Mouse (Mus musculus): ENCODE measurements at regions not wholly inside any gene's neighbourhood (a gene's known extent, or its start where the extent isn't known, plus 50 kb on each side); places are given as distances from the start of the nearest gene placed in this dataset.
A peak's percentile ranks its signal among the peaks of the same experiment; 100 is the strongest.

DNA sequence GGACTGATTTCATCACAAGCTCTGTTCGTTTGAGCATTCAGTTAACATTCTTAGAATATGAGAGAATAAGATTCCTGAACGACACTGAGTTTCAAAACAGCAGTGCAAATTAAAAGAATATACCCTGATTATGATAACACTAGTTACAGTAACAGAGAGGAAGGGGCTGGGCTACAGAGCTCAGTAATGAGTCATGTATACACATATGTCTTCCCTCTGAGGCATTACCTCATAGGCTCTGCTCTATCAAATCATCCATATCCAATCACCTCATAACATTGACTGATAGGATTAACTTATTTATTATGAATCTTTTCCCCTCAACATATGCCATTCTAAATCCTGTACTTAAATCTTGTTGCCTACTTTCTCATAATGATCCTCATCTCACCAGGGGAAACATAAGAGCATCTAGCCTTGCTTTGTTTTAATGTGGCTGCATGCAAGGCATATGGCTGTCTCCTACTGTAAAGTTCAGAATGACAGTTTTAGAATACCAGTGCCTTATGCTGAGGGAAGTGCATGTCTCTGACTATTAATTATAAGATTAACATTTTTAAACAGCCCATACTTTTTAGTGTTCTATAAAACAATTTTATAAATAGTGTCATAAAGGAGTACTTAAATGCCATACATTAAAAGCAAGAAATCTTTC, 669.0 kb downstream of the Phf3 start:
- Histone ChIP-seq H3K27me3 (ENCODE audit: insufficient read depth, low read length) (no peaks in the 10 kb centered on the region), H3K4me2 (ENCODE audit: low read depth) (no peak overlapping the region), H3K9ac (no peak overlapping the region), H3K27ac (ENCODE audit: low read depth, low read length) (no peak overlapping the region), H3K9me3 (ENCODE audit: low read length) (no peaks in the 10 kb centered on the region), H3K36me3 (ENCODE audit: insufficient read depth) (no peaks in the 10 kb centered on the region), H3K4me1 (ENCODE audit: insufficient read depth) (no peaks in the 10 kb centered on the region), H3K4me3 (ENCODE audit: low read depth, low read length) (no peak overlapping the region)
- no peak for TF ChIP-seq CTCF (IDR thresholded peaks at IDR 0.05; ENCODE audit: low read depth)
- peak; percentile 12 for DNase-seq
- WGBS = 60% methylated on average over 2 of the region's 2 CpGs
- ATAC-seq = peak; percentile 84

DNA sequence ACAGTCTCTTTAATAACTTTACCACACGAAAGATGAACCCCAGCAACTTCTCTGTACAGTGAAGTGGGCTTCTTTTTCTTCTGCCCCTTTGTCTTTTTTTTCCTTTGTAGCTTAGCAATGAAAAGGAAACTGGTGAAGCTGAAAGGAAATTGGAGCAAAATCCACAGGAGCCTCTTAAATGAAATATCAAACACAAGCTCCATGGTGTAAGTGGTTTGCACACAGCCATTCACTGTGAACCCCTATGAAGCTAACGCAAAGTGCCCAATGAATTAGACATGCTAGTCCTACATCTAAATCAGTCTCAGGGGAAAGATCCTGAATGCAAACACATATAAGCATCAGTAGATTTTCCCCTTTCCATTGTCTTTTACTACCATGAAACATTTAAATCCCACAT, 697.5 kb downstream of the Phf3 start:
- Histone ChIP-seq H3K4me3 (ENCODE audit: low read depth, low read length) (no peak overlapping the region), H3K27me3 (ENCODE audit: insufficient read depth, low read length) (no peaks in the 10 kb centered on the region), H3K9ac (no peak overlapping the region), H3K4me2 (ENCODE audit: low read depth) (no peak overlapping the region), H3K36me3 (ENCODE audit: insufficient read depth) (no peaks in the 10 kb centered on the region), H3K4me1 (ENCODE audit: insufficient read depth) (no peaks in the 10 kb centered on the region), H3K9me3 (ENCODE audit: low read length) (no peaks in the 10 kb centered on the region), H3K27ac (ENCODE audit: low read depth, low read length) (no peak overlapping the region)
- no peak for TF ChIP-seq CTCF (IDR thresholded peaks at IDR 0.05; ENCODE audit: low read depth)
- 32% methylated on average over 2 of the region's 2 CpGs for WGBS
- no peak for DNase-seq
- ATAC-seq = no peak

GRCm38 (mm10) chr1:30144997-30145396, 728.7 kb downstream of the Phf3 start:
- Histone ChIP-seq H3K9ac (no peak overlapping the region), H3K4me1 (ENCODE audit: insufficient read depth) (no peaks in the 10 kb centered on the region), H3K4me3 (ENCODE audit: low read depth, low read length) (no peak overlapping the region), H3K9me3 (ENCODE audit: low read length) (no peaks in the 10 kb centered on the region), H3K4me2 (ENCODE audit: low read depth) (no peak overlapping the region), H3K27ac (ENCODE audit: low read depth, low read length) (no peak overlapping the region), H3K36me3 (ENCODE audit: insufficient read depth) (no peaks in the 10 kb centered on the region), H3K27me3 (ENCODE audit: insufficient read depth, low read length) (no peaks in the 10 kb centered on the region)
- TF ChIP-seq CTCF (IDR thresholded peaks at IDR 0.05; ENCODE audit: low read depth) = peak; percentile 85
- ATAC-seq = peak; percentile 83
- DNase-seq = peak; percentile 90
- 78% methylated on average over 4 of the region's 4 CpGs for WGBS

DNA sequence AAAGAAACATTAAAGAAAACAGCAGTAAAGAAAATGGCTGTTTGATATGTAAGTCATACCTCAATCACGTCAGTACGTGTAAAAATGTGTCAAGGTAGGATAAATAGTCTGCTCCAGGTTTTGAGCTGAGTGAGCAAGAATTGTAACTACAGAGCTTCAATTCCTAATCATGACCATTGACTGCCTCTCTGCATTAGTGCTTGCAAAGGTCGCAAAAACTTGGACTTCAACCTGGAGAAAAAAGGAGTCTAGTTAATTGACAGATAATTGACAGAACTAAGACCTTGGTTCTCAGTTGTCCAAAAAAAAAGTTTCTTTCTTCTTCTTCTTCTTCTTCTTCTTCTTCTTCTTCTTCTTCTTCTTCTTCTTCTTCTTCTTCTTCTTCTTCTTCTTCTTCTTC, 759.5 kb downstream of the Phf3 start:
- no peak for TF ChIP-seq CTCF (IDR thresholded peaks at IDR 0.05; ENCODE audit: low read depth)
- Histone ChIP-seq H3K27me3 (ENCODE audit: insufficient read depth, low read length) (no peaks in the 10 kb centered on the region), H3K4me2 (ENCODE audit: low read depth) (no peak overlapping the region), H3K27ac (ENCODE audit: low read depth, low read length) (no peak overlapping the region), H3K4me1 (ENCODE audit: insufficient read depth) (no peaks in the 10 kb centered on the region), H3K36me3 (ENCODE audit: insufficient read depth) (no peaks in the 10 kb centered on the region), H3K9me3 (ENCODE audit: low read length) (no peaks in the 10 kb centered on the region), H3K9ac (no peak overlapping the region), H3K4me3 (ENCODE audit: low read depth, low read length) (no peak overlapping the region)
- ATAC-seq = no peak
- DNase-seq = no peak
- 89% methylated on average over 3 of the region's 3 CpGs for WGBS

Small RNA genes lying in the stretch of these regions (microRNA-seq; reads per million reads assigned to microRNA genes)
- gene Gm27430 = 0 reads per million in 2 experiments
